Mouse (Mus musculus) hindbrain, embryonic 10.5 days (tissue): ENCODE results near the gene Olfr1133. TPM values are rescaled to one million over a fixed set of nuclear protein-coding genes. Genes with fewer than 3 reads are reported as not detected.
"Not testable (repeated sequence)": the region's sequence is repeated elsewhere in the genome, so short reads cannot be mapped to it uniquely, and the experiment has no call there.

Experiments
- DNase-seq: peaks from one replicate; pipeline ENCODE4 v3.0.0-alpha.2; 2017; ENCODE audit warnings: low spot score
- H3K27ac ChIP-seq: fragments of 300-500 bp; sonication (generic); 2 replicates; pipeline ENCODE4 v1.5.1; 2016; ENCODE audit warnings: mild to moderate bottlenecking, moderate library complexity
- H3K27me3 ChIP-seq: fragments of 300-500 bp; sonication (generic); 2 replicates; pipeline ENCODE4 v1.6.1; 2016; ENCODE audit warnings: mild to moderate bottlenecking; ENCODE audit not compliant: poor library complexity, insufficient read depth, severe bottlenecking
- H3K36me3 ChIP-seq: fragments of 300-500 bp; sonication (generic); 2 replicates; pipeline ENCODE4 v1.6.1; 2016; ENCODE audit warnings: mild to moderate bottlenecking, moderate library complexity
- H3K4me1 ChIP-seq: fragments of 300-500 bp; sonication (generic); replicated peaks from 2 replicates; pipeline ENCODE4 v1.6.1; 2016; ENCODE audit warnings: mild to moderate bottlenecking
- H3K4me3 ChIP-seq: fragments of 300-500 bp; sonication (generic); 2 replicates; pipeline ENCODE4 v1.5.1; 2016; ENCODE audit warnings: mild to moderate bottlenecking, moderate library complexity
- H3K9me3 ChIP-seq: fragments of 300-500 bp; sonication (generic); 2 replicates; pipeline ENCODE4 v1.6.1; 2016; ENCODE audit warnings: mild to moderate bottlenecking, moderate library complexity
- WGBS: fragments of 180-500 bp; shearing (Covaris S2); methylation state at CpG from one replicate; pipeline ENCODE4 v1.1.7; 2016; 5-methylcytosine and 5-hydroxymethylcytosine counted together
- polyA plus RNA-seq: library from polyadenylated mRNA; unstranded; fragments of >200 nt; fragmentation: Nextera tagmentation; extraction: Ambion mirVana; gene quantifications from 2 replicates; pipeline ENCODE4 v1.2.1, GENCODE M21; 2016

Olfr1133 gene
- not detected in 2 replicates for polyA plus RNA-seq

DNA sequence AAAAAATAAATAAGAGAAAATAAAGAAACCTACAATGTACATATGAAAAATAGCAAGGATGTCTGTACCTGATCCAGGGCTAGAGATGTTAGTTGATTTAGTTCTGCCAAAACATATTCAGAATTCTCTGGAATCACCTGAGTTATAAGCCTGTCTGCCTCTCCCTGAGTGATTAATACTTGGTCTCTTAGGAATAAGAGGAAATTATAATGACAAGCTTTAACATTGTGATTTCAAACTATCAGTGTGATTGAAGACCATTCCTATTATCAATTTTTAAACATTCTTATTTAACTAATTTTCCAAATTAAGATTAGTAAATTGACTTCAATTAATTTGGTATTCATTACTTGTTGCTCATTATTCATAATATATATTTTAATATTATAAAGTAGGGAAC lies at the start of gene Olfr1133:
TSS of gene Olfr1133 (minus strand) at position 101 of the 400 bp plus-strand sequence.
- H3K27ac ChIP-seq, result no peak within 1 kb of the TSS
- no peaks in the 10 kb centered on the region for H3K9me3 ChIP-seq
- no peak for DNase-seq
- H3K4me3 ChIP-seq, result no peak within 1 kb of the TSS
- H3K4me1 ChIP-seq, result no peaks in the 10 kb centered on the region
- no peaks in the 10 kb centered on the region for H3K36me3 ChIP-seq
- H3K27me3 ChIP-seq, result no peaks in the 10 kb centered on the region

DNA sequence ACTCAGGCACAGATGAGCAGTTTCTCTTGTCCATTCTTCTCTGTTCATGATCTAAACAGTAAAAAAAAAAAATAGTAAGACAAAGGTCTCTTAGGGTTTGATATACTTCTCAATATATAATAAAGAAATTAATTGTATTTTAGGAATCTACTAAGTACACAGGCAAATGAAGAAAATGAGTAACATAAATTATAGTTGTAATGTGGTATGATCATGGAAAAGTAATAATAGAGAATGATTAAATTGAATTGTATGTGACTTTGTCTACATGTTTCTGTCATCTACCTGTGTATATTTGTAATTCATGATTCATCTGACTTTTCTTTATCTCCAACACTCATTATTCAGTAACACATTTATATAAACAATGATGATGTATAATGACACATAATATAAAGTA lies 46.7 kb upstream of the Olfr1133 start, which contains the start of gene Olfr1136:
TSS of gene Olfr1136 (minus strand) at position 101 of the 400 bp plus-strand sequence.
- DNase-seq, result no peak
- no peak within 1 kb of the TSS for H3K4me3 ChIP-seq

DNA sequence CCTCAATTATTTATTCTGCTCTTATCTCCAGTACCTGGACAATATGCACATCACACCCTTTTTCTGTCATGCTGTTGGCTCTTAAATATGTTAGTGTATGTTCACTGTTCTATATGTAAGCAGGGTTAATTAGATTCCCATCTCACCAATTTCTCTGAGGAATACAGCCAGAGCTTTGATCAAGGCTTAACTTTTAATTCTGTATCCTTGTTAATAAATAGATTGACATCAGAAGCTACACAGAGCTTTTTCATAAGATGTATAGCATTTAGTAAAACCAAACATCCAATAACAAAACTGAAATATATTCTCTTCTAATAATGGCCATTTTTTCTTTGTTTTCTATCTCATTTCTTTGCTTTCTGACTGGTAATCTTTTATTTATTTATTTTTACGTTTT lies 26.4 kb upstream of the Olfr1133 start, which contains the start of gene Olfr1135:
TSS of gene Olfr1135 (minus strand) at position 101 of the 400 bp plus-strand sequence.
- no peaks in the 10 kb centered on the region for H3K27me3 ChIP-seq
- H3K36me3 ChIP-seq, result no peaks in the 10 kb centered on the region
- H3K4me1 ChIP-seq, result no peaks in the 10 kb centered on the region
- no peak for DNase-seq
- no peaks in the 10 kb centered on the region for H3K9me3 ChIP-seq
- H3K4me3 ChIP-seq, result no peak within 1 kb of the TSS
- H3K27ac ChIP-seq, result no peak within 1 kb of the TSS
- WGBS, result 22% methylated on average over 1 of the region's 1 CpGs

More for the DNA sequence above, 46.7 kb upstream of the Olfr1133 start, which contains the start of gene Olfr1136:
- no peaks in the 10 kb centered on the region for H3K9me3 ChIP-seq
- H3K36me3 ChIP-seq, result no peaks in the 10 kb centered on the region
- no peak within 1 kb of the TSS for H3K27ac ChIP-seq
- no peaks in the 10 kb centered on the region for H3K4me1 ChIP-seq
- no peaks in the 10 kb centered on the region for H3K27me3 ChIP-seq

DNA sequence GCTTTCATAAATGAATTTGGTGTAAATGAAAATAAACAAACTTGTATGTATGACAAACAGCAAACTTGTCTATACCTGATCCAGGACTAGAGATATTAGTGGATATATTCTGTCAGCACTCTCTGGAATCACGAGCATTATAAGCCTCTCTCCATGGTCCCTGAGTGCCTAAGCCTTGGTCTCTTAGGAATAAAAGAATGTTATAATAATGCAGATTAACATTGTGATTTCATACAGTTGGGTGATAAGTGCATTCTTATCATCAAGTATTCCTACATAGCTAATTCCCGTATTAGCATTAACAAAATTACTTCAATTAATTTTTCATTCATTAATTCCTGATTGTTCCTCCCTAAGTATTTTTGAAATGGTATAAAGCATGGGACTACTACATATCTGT lies 11.2 kb upstream of the Olfr1133 start, which contains the start of gene Olfr1134:
TSS of gene Olfr1134 (minus strand) at position 101 of the 400 bp plus-strand sequence.
- DNase-seq, result no peak
- H3K27ac ChIP-seq, result no peak within 1 kb of the TSS
- WGBS, result 87% methylated on average over 2 of the region's 2 CpGs
- H3K9me3 ChIP-seq, result no peaks in the 10 kb centered on the region
- H3K4me3 ChIP-seq, result no peak within 1 kb of the TSS
- no peaks in the 10 kb centered on the region for H3K4me1 ChIP-seq
- no peaks in the 10 kb centered on the region for H3K27me3 ChIP-seq
- H3K36me3 ChIP-seq, result no peaks in the 10 kb centered on the region

DNA sequence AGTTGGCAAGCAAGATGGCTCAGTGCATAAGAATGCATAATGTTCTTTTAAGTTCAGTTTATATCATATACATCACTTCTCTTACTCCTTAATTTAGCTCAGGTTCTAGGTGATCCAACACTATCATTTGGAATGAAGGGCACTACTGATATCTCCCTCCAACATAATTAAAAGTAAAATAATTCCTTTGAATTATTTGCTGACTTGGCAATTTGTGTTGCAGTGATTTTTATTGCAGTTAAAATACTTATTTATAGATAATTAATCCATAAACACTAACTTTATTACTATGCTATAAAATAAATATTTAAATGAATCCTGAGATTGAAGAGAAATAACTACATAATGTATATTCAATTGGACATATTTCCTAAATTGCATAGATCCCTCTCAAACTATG lies 4.7 kb downstream of the Olfr1133 start:
- Histone ChIP-seq H3K9me3 (no peaks in the 10 kb centered on the region), H3K4me3 (no peak overlapping the region), H3K27ac (no peak overlapping the region), H3K36me3 (no peaks in the 10 kb centered on the region), H3K27me3 (no peaks in the 10 kb centered on the region), H3K4me1 (no peaks in the 10 kb centered on the region)
- DNase-seq, result no peak

DNA sequence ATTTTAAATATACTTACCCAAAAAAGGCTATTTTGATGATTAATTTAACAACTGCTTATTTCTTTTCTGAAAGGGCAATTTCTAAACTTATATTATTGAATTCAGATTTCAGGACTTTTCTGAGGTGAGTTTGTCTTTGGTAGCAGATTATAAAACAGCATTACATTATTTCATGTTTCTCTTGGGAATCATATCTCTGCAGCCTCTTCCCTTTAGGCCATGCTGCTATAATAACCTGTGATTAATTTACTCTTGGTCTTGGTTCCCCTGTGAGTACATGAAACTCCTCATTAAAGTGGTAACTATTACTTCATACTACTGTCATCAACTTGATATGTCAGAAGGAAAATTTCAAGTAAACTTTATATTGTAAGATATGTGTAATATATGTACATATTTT lies 9.7 kb downstream of the Olfr1133 start, which contains the start of gene Olfr1132:
TSS of gene Olfr1132 (minus strand) at position 101 of the 400 bp plus-strand sequence.
- no peak for DNase-seq
- H3K36me3 ChIP-seq, result no peaks in the 10 kb centered on the region
- H3K27ac ChIP-seq, result no peak within 1 kb of the TSS
- no peaks in the 10 kb centered on the region for H3K9me3 ChIP-seq
- H3K4me1 ChIP-seq, result no peaks in the 10 kb centered on the region
- H3K27me3 ChIP-seq, result no peaks in the 10 kb centered on the region
- H3K4me3 ChIP-seq, result no peak within 1 kb of the TSS

DNA sequence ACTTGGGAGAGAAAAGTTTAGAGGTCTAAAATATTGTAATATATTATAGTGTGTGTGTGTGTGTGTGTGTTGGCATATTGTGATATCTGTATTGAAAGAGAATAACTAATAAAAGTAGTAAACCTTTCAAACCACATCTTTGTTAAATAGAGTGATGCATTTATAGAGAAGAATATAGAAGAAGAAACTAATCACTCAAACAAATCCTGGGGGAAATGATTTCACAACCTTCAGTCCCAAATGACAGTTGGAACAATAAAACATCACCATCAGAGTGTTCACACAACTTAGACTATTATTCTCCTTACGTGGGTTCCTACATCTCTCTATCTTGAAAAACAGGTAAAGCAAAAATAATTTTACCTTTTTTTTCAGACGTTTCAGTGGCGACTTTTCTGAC lies 20.4 kb downstream of the Olfr1133 start, which contains the start of gene Olfr1131:
TSS of gene Olfr1131 (plus strand) at position 301 of the 400 bp plus-strand sequence.
- H3K9me3 ChIP-seq, result 0 out of 2 replicates have a peak, but pooled peaks cover 2% of the 10 kb centered on the region
- 73% methylated on average over 3 of the region's 3 CpGs for WGBS
- no peak within 1 kb of the TSS for H3K27ac ChIP-seq
- no peaks in the 10 kb centered on the region for H3K27me3 ChIP-seq
- H3K4me3 ChIP-seq, result no peak within 1 kb of the TSS
- no peaks in the 10 kb centered on the region for H3K36me3 ChIP-seq
- no peaks in the 10 kb centered on the region for H3K4me1 ChIP-seq
- no peak for DNase-seq

DNA sequence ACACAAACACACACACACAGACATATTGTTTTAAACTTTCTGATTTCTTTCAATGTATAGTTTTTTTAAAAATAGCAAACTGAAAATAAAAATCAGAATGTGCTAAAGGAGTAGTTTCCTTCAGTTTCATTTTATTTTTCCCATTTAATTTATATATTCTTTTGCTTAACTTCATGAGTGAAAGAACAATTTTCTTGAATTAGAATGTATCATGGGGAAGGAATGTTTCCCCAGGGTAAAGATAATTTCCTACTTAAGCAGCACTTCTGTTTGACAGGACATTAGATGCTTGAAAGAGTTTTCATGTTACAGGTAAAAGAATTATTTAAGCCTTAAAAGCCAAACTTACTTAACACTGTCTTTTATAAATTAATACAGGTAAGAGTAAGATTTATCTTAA lies 41.3 kb downstream of the Olfr1133 start, which contains the start of gene Olfr1130:
TSS of gene Olfr1130 (plus strand) at position 301 of the 400 bp plus-strand sequence.
- H3K4me3 ChIP-seq, H3K36me3 ChIP-seq, DNase-seq, H3K4me1 ChIP-seq, H3K9me3 ChIP-seq, H3K27me3 ChIP-seq, H3K27ac ChIP-seq: not testable (repeated sequence)

Other genes with a start within 250 kb of the Olfr1133 start
- not detected in 2 replicates for gene Olfr1123, start 230.7 kb downstream of the Olfr1133 start, polyA plus RNA-seq
- 0.07 and 0.10 TPM in 2 replicates for gene Olfr1124, start 217.1 kb downstream of the Olfr1133 start, polyA plus RNA-seq
- not detected in 2 replicates for gene Olfr1126, start 193.4 kb downstream of the Olfr1133 start, polyA plus RNA-seq
- not detected in 2 replicates for gene Pramel7, start 150.3 kb downstream of the Olfr1133 start, polyA plus RNA-seq
- gene Pramel6, start 140.8 kb downstream of the Olfr1133 start, polyA plus RNA-seq, result not detected in 2 replicates
- not detected in 2 replicates for gene Olfr153, start 115.6 kb downstream of the Olfr1133 start, polyA plus RNA-seq
- gene Olfr1128, start 101.8 kb downstream of the Olfr1133 start, polyA plus RNA-seq, result not detected in 2 replicates
- not detected in 2 replicates for gene Olfr1129, start 73.5 kb downstream of the Olfr1133 start, polyA plus RNA-seq
- gene Olfr1130, start 41.2 kb downstream of the Olfr1133 start, polyA plus RNA-seq, result not detected in 2 replicates
- not detected in 2 replicates for gene Olfr1131, start 20.3 kb downstream of the Olfr1133 start, polyA plus RNA-seq
- gene Olfr1132, start 9.8 kb downstream of the Olfr1133 start, polyA plus RNA-seq, result not detected in 2 replicates
- not detected in 2 replicates for gene Olfr1134, start 11.1 kb upstream of the Olfr1133 start, polyA plus RNA-seq
- not detected in 2 replicates for gene Olfr1135, start 26.3 kb upstream of the Olfr1133 start, polyA plus RNA-seq
- gene Olfr1136, start 46.6 kb upstream of the Olfr1133 start, polyA plus RNA-seq, result not detected in 2 replicates
- gene Olfr1137, start 65.8 kb upstream of the Olfr1133 start, polyA plus RNA-seq, result not detected in 2 replicates
- not detected in 2 replicates for gene Olfr1138, start 92.6 kb upstream of the Olfr1133 start, polyA plus RNA-seq
- not detected in 2 replicates for gene Olfr1140, start 96.4 kb upstream of the Olfr1133 start, polyA plus RNA-seq
- gene Olfr1141, start 106.6 kb upstream of the Olfr1133 start, polyA plus RNA-seq, result not detected in 2 replicates
- gene Olfr152, start 132.1 kb upstream of the Olfr1133 start, polyA plus RNA-seq, result not detected in 2 replicates
- gene Olfr1143, start 153.2 kb upstream of the Olfr1133 start, polyA plus RNA-seq, result not detected in 2 replicates
- gene Olfr1145, start 162.4 kb upstream of the Olfr1133 start, polyA plus RNA-seq, result not detected in 2 replicates
- not detected in 2 replicates for gene Olfr1148, start 183.2 kb upstream of the Olfr1133 start, polyA plus RNA-seq
- gene Olfr1150-ps1, start 196.6 kb upstream of the Olfr1133 start, polyA plus RNA-seq, result not detected in 2 replicates
- gene Olfr1151, start 208.5 kb upstream of the Olfr1133 start, polyA plus RNA-seq, result not detected in 2 replicates
- not detected in 2 replicates for gene Olfr1152, start 219.1 kb upstream of the Olfr1133 start, polyA plus RNA-seq
- not detected in 2 replicates for gene Olfr1153, start 247.6 kb upstream of the Olfr1133 start, polyA plus RNA-seq